Mouse (Mus musculus) megakaryocyte, embryonic 14.5 days (primary cell): ENCODE data around the gene Larp1.

Experiments used
- FLI1 ChIP-seq: IDR thresholded peaks from 2 replicates; pipeline ENCODE4 v1.6.1; 2012; ENCODE audit warnings: low read length, inconsistent platforms, mixed read lengths
- GATA1 ChIP-seq: IDR thresholded peaks from 3 replicates; pipeline ENCODE4 v1.6.1; 2012; ENCODE audit warnings: mixed read lengths, low read length, inconsistent platforms, borderline replicate concordance

DNA sequence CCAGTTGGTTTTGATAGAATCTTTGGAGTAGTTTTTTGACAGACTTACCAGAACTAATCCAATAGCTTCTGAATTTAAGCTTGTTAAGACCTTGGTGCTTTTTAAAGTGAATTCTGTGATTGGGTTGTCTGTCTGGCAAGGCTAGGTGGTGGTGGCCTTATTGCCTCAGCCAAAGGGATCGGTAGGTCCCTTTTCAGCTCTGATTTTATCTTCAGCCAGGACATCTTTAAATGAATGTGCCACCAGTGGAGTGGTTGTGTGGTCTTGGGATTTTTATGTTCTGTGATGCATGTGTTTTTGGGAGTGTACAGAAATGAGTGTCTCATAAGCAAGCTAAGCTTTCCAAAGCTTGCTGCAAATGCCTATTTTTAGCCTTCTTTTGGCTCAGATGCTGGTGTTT is 2.1 kb downstream of the Larp1 start:
- TF ChIP-seq GATA1: no peak
- no peak for TF ChIP-seq FLI1
